Comparison of ENCODE assay signal across 9 mouse cellular contexts in the genomic region with DNA sequence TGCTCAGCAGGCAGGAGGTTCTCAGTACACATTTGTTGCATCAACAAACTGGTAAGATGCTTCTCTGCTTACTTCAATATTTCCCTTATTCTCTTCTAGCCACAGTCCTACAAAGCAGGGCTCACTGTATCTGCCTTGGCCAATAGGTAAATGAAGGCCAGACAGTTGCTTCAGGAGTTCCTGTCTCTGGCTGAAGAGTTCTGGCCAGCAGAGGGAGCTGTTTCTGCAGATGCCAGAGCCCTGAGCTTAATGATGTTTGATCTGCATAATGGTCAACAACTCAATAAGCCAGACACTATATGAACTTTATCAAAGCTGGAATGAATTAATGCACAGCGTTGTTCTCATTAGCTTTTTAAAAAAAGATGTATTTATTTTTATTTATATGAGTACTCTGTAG. TPM values are rescaled to one million over a fixed set of nuclear protein-coding genes. Genes with fewer than 3 reads are reported as not detected.
DNase-seq lines count a peak whose midpoint lies in the region; TF ChIP-seq lines count a peak whose summit lies in the region.
"Had no signal": no experiment of that assay in that cellular context is flagged by ENCODE, and none has a peak within 500 bp of the region (broad histone marks: within the 10 kb centered on the region; RNA-seq: fewer than 3 reads in every experiment).

No protein-coding gene starts in this region.

- 49% methylated on average over 1 of the region's 1 CpGs for WGBS in embryonic facial prominence, embryonic 10.5 days

- no peaks in the 10 kb centered on the region for H3K36me3 ChIP-seq in testis, adult 2 months (ENCODE audit: control insufficient read depth, insufficient read depth, low read length)
- H3K36me3 ChIP-seq in embryonic facial prominence, embryonic 10.5 days (replicated peaks): peaks cover 2% of the 10 kb centered on the region
- H3K36me3 ChIP-seq: heart, embryonic 13.5 days had no signal

- TF ChIP-seq CTCF in testis, adult 2 months (IDR thresholded peaks at IDR 0.05; ENCODE audit: control insufficient read depth, insufficient read depth, insufficient replicate concordance, low read depth, low read length): peak; percentile 47; the same call in 1 of the 2 replicates

- DNase-seq in testis, postnatal 14 days (ENCODE audit: low spot score): no peak
- peak; percentile 84 for DNase-seq in adrenal gland, postnatal 25 days
- DNase-seq in embryonic facial prominence, embryonic 10.5 days (ENCODE audit: low spot score): peak; percentile 67
- DNase-seq in kidney, postnatal 14 days: peak; percentile 88
- peak; percentile 86 to 89 for DNase-seq in lung, adult 18-20 months
- DNase-seq in right cerebral cortex, postnatal 10 days (ENCODE audit: low spot score in 2 of 2): peak; percentile 69 to 78
- DNase-seq in Muller cell, postnatal 12 days (ENCODE audit: inconsistent ontology term): no peak

- H3K27ac ChIP-seq in testis, adult 2 months (ENCODE audit: control insufficient read depth, insufficient read depth, low read depth, low read length): no peak overlapping the region
- H3K27ac ChIP-seq in embryonic facial prominence, embryonic 10.5 days (replicated peaks): no peak overlapping the region
- H3K27ac ChIP-seq: heart, embryonic 13.5 days had no signal

- H3K27me3 ChIP-seq in testis, adult 2 months (ENCODE audit: control insufficient read depth, insufficient read depth, low read length): no peaks in the 10 kb centered on the region
- no peaks in the 10 kb centered on the region for H3K27me3 ChIP-seq in embryonic facial prominence, embryonic 10.5 days (replicated peaks; ENCODE audit: low read depth, poor library complexity, severe bottlenecking)
- H3K27me3 ChIP-seq: heart, embryonic 13.5 days had no signal

- TF ChIP-seq POLR2A in testis, adult 2 months (IDR thresholded peaks at IDR 0.05; ENCODE audit: control insufficient read depth, low read depth, low read length): no peak

- no peak overlapping the region for H3K4me3 ChIP-seq in testis, adult 2 months (ENCODE audit: control insufficient read depth, low read depth, low read length)
- H3K4me3 ChIP-seq in embryonic facial prominence, embryonic 10.5 days: no peak overlapping the region
- H3K4me3 ChIP-seq: heart, embryonic 13.5 days had no signal

- H3K4me1 ChIP-seq in testis, adult 2 months (ENCODE audit: control insufficient read depth, insufficient read depth, low read length): no peaks in the 10 kb centered on the region
- H3K4me1 ChIP-seq in embryonic facial prominence, embryonic 10.5 days: peaks cover 21% of the 10 kb centered on the region

- no peaks in the 10 kb centered on the region for H3K9me3 ChIP-seq in embryonic facial prominence, embryonic 10.5 days
- H3K9me3 ChIP-seq: heart, embryonic 13.5 days had no signal

RNA-seq across cellular contexts. Expression of gene Zfp422, which starts 3.3 kb away (rescaled TPM):
- polyA plus RNA-seq in testis, adult 2 months (2012; rRNA removed): 5.1 and 6.0 TPM in 2 replicates
- 18.8 and 24.6 TPM in 2 replicates for total RNA-seq in adrenal gland, postnatal 25 days (2021)
- 267 TPM in 2 replicates for polyA plus RNA-seq in embryonic facial prominence, embryonic 10.5 days (2016; fragmentation: Nextera tagmentation; extraction: Ambion mirVana)

RNA-seq across cellular contexts. Expression of gene Depp1, which starts 18.3 kb away (rescaled TPM):
- 0.20 and 0.28 TPM in 2 replicates for polyA plus RNA-seq in testis, adult 2 months (2012; rRNA removed)
- 3.6 and 4.7 TPM in 2 replicates for total RNA-seq in adrenal gland, postnatal 25 days (2021)
- 16.5 and 20.6 TPM in 2 replicates for polyA plus RNA-seq in embryonic facial prominence, embryonic 10.5 days (2016; fragmentation: Nextera tagmentation; extraction: Ambion mirVana)

RNA-seq across cellular contexts. Expression of gene Rassf4, which starts 41.6 kb away (rescaled TPM):
- 1.2 TPM in 2 replicates for polyA plus RNA-seq in testis, adult 2 months (2012; rRNA removed)
- total RNA-seq in adrenal gland, postnatal 25 days (2021): 2.2 and 4.8 TPM in 2 replicates
- 12.8 and 19.0 TPM in 2 replicates for polyA plus RNA-seq in embryonic facial prominence, embryonic 10.5 days (2016; fragmentation: Nextera tagmentation; extraction: Ambion mirVana)

RNA-seq across cellular contexts. Expression of gene Olfr215, which starts 48.1 kb away (rescaled TPM):
- 0.59 and 0.89 TPM in 2 replicates for polyA plus RNA-seq in testis, adult 2 months (2012; rRNA removed)
- not detected in 2 replicates for total RNA-seq in adrenal gland, postnatal 25 days (2021)
- not detected in 2 replicates for polyA plus RNA-seq in embryonic facial prominence, embryonic 10.5 days (2016; fragmentation: Nextera tagmentation; extraction: Ambion mirVana)
- polyA plus RNA-seq: heart, embryonic 13.5 days had no signal

Comparison
In these comparisons a context has a peak if more than half of its experiments do, and no peak if none do; other contexts are left out.
1. DNase-seq: peak in adrenal gland, postnatal 25 days (single experiment), embryonic facial prominence, embryonic 10.5 days (single experiment), kidney, postnatal 14 days (single experiment), lung, adult 18-20 months (2 of 2) and right cerebral cortex, postnatal 10 days (2 of 2); none in testis, postnatal 14 days (single experiment) and Muller cell, postnatal 12 days (single experiment).
2. RNA of gene Zfp422, which starts 3.3 kb away (polyA plus RNA-seq): 267 TPM in embryonic facial prominence, embryonic 10.5 days; 5.1 to 6.0 TPM in testis, adult 2 months; every median in the first group is over 10 times any median in the second.
3. RNA of gene Depp1, which starts 18.3 kb away (polyA plus RNA-seq): 16.5 to 20.6 TPM in embryonic facial prominence, embryonic 10.5 days; 0.20 to 0.28 TPM in testis, adult 2 months; every median in the first group is over 10 times any median in the second.